Mouse (Mus musculus) liver, embryonic 14.5 days (tissue): ENCODE data around the gene Amer2. TPM values are rescaled to one million over a fixed set of nuclear protein-coding genes. Genes with fewer than 3 reads are reported as not detected.

Experiments used
- ATAC-seq: fragments of 200-750 bp; cut with Nextera tagmentation; 2 replicates; pipeline ENCODE4 v1.8.0; 2017; ENCODE audit warnings: moderate number of reproducible peaks, mild to moderate bottlenecking, moderate library complexity; ENCODE audit not compliant: insufficient read depth
- DNase-seq, 3 experiments: peaks; one replicate each; pipeline ENCODE4 v3.0.0-alpha.2; 2012 to 2013; ENCODE audit warnings: low read depth in 3 of 3, low spot score in 3 of 3
- H3K27ac ChIP-seq: fragments of 300-500 bp; sonication (generic); 2 replicates; pipeline ENCODE4 v1.5.1; 2014; ENCODE audit warnings: moderate library complexity, mild to moderate bottlenecking, control low read depth, inconsistent platforms
- H3K27me3 ChIP-seq: fragments of 300-500 bp; sonication (generic); 2 replicates; pipeline ENCODE4 v1.6.1; 2014; ENCODE audit warnings: mild to moderate bottlenecking, low read length, moderate library complexity; ENCODE audit not compliant: control insufficient read depth, insufficient read depth
- H3K36me3 ChIP-seq: fragments of 300-500 bp; sonication (generic); replicated peaks from 2 replicates; pipeline ENCODE4 v1.6.1; 2014; ENCODE audit warnings: low read depth; ENCODE audit not compliant: control insufficient read depth, insufficient read depth
- H3K4me1 ChIP-seq, 2 experiments: fragments of 200-500 bp in 1 of 2; fragments of 300-500 bp in 1 of 2; sonication (generic) in 1 of 2; replicated peaks; 2 replicates each; pipeline ENCODE4 v1.6.1; 2012 to 2014; ENCODE audit warnings: antibody characterized with exemption in 1 of 2, inconsistent platforms in 1 of 2, low read length in 1 of 2; ENCODE audit not compliant: control insufficient read depth in 2 of 2, insufficient read depth in 2 of 2
- H3K4me2 ChIP-seq: fragments of 300-500 bp; sonication (generic); 2 replicates; pipeline ENCODE4 v1.6.1; 2014; ENCODE audit warnings: low read depth, mild to moderate bottlenecking, control low read depth, moderate library complexity
- H3K4me3 ChIP-seq, 2 experiments: fragments of 200-500 bp in 1 of 2; fragments of 300-500 bp in 1 of 2; sonication (generic) in 1 of 2; 2 replicates each; pipeline ENCODE4 v1.5.1; 2012 to 2014; ENCODE audit warnings: low read depth in 2 of 2, low read length in 2 of 2, mild to moderate bottlenecking in 2 of 2, control low read depth in 1 of 2, inconsistent platforms in 1 of 2, moderate library complexity in 1 of 2; ENCODE audit not compliant: insufficient read depth in 1 of 2
- H3K9ac ChIP-seq: fragments of 300-500 bp; sonication (generic); replicated peaks from 2 replicates; pipeline ENCODE4 v1.6.1; 2014; ENCODE audit warnings: mild to moderate bottlenecking, control low read depth, moderate library complexity
- H3K9me3 ChIP-seq: fragments of 300-500 bp; sonication (generic); 2 replicates; pipeline ENCODE4 v1.6.1; 2016; ENCODE audit warnings: low read length, mixed read lengths; ENCODE audit not compliant: control insufficient read depth
- CTCF ChIP-seq: IDR thresholded peaks from 2 replicates; pipeline ENCODE4 v1.5.1; 2016; ENCODE audit warnings: antibody characterized with exemption, low read depth, control low read depth
- EP300 ChIP-seq: IDR thresholded peaks from 2 replicates; pipeline ENCODE4 v1.6.1; 2016; ENCODE audit warnings: antibody characterized with exemption, low read depth
- WGBS: fragments of 180-500 bp; shearing (Covaris S2); extraction: QIAGEN DNeasy Blood & Tissue Kit; methylation state at CpG from one replicate; pipeline ENCODE4 v1.1.7; 2014; ENCODE audit not compliant: insufficient replicate concordance; 5-methylcytosine and 5-hydroxymethylcytosine counted together
- polyA plus RNA-seq, 2 experiments: library from polyadenylated mRNA; depleted of rRNA in 1 of 2; stranded (reverse) in 1 of 2; unstranded in 1 of 2; fragments of >200 nt; fragmentation: Nextera tagmentation in 1 of 2; extraction: Ambion mirVana in 1 of 2; gene quantifications; 2 replicates each; pipeline versions ENCODE4 v1.2.1 to v1.2.3; 2012 to 2014

The Amer2 gene
- polyA plus RNA-seq, 2 experiments, result 0.15 to 0.17 TPM

DNA sequence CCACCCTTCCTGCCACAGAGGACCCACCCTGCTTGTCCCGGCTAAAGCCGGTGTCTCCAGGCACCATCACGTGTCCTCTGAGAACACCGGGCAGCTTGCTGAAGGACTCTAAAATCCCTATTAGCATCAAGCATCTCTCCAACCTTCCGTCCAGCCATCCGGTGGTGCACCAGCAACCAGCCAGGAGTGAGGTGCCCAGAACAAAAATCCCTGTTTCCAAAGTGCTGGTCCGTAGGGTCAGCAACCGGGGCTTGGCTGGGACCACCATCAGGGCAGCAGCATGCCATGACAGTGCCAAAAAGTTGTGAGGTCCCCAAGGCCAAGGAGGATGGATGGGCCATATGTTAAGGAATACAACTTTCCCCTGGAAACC, 6.9 kb downstream of the Amer2 start:
- TF ChIP-seq EP300 (no peak), CTCF (no peak)

GRCm38 (mm10) chr14:60381671-60382070, 8.6 kb downstream of the Amer2 start:
- H3K36me3 ChIP-seq, result no peaks in the 10 kb centered on the region
- H3K9me3 ChIP-seq, result no peaks in the 10 kb centered on the region
- TF ChIP-seq CTCF (no peak), EP300 (no peak)
- H3K4me2 ChIP-seq, result no peak overlapping the region
- H3K27ac ChIP-seq, result no peak overlapping the region
- H3K9ac ChIP-seq, result no peak overlapping the region
- WGBS, result 65% methylated on average over 4 of the region's 4 CpGs
- H3K4me1 ChIP-seq, result no peaks in the 10 kb centered on the region; a peak in 1 of 4 replicates
- peaks cover 28% of the 10 kb centered on the region for H3K27me3 ChIP-seq
- ATAC-seq (no peak), DNase-seq (no peak)
- H3K4me3 ChIP-seq, result no peak overlapping the region

More for the DNA sequence above, 6.9 kb downstream of the Amer2 start:
- 74% methylated on average over 8 of the region's 8 CpGs for WGBS
- H3K36me3 ChIP-seq, result no peaks in the 10 kb centered on the region
- H3K4me1 ChIP-seq, result no peaks in the 10 kb centered on the region; a peak in 1 of 4 replicates
- peaks cover 32% of the 10 kb centered on the region for H3K27me3 ChIP-seq
- no peaks in the 10 kb centered on the region for H3K9me3 ChIP-seq
- H3K9ac ChIP-seq, result no peak overlapping the region
- no peak overlapping the region for H3K27ac ChIP-seq
- H3K4me3 ChIP-seq, result no peak overlapping the region
- DNase-seq (no peak), ATAC-seq (no peak)
- no peak overlapping the region for H3K4me2 ChIP-seq

- Histone ChIP-seq H3K4me3 (no peak overlapping the region), H3K9ac (no peak overlapping the region), H3K27ac (no peak overlapping the region), H3K4me1 (peaks cover 0 to 3% of the 10 kb centered on the region in 2 experiments; a peak in 1 of 4 replicates), H3K27me3 (peaks cover 11% of the 10 kb centered on the region), H3K36me3 (no peaks in the 10 kb centered on the region), H3K4me2 (no peak overlapping the region), H3K9me3 (no peaks in the 10 kb centered on the region)
- DNase-seq (no peak), ATAC-seq (no peak)
- TF ChIP-seq EP300 (no peak), CTCF (no peak)
- 57% methylated on average over 7 of the region's 7 CpGs for WGBS
These were observed 10.8 kb downstream of the Amer2 start for GRCm38 (mm10) chr14:60383816-60384215.

DNA sequence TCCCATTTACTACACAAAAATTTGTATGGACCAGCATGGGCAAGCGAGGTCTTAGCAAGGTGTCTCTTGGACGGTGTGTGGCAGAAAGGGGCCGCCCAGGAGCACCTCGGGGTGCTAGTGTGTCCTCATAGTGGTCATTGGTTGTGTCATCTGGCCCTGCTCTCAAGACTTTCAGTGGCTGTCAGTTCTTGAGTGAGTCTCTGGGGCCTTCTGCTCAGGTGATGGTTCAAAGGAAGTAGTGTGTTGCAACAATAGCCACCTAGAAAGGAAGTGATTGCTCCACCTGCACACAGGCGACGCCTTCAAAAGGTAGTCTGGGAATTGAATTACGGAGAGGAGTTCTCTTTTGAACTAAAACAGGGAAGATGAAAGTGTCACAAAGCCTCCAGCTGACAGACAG, 11.2 kb downstream of the Amer2 start:
- ATAC-seq, result no peak

GRCm38 (mm10) chr14:60385079-60385643, 12.1 kb downstream of the Amer2 start:
- ATAC-seq (no peak), DNase-seq (no peak)
- H3K27ac ChIP-seq, result no peak overlapping the region
- 44% methylated on average over 6 of the region's 6 CpGs for WGBS
- H3K9me3 ChIP-seq, result no peaks in the 10 kb centered on the region
- peaks cover 0 to 3% of the 10 kb centered on the region in 2 experiments; a peak in 1 of 4 replicates for H3K4me1 ChIP-seq
- H3K36me3 ChIP-seq, result no peaks in the 10 kb centered on the region
- TF ChIP-seq EP300 (no peak), CTCF (no peak)
- no peaks in the 10 kb centered on the region; the same call in 1 of the 2 replicates for H3K27me3 ChIP-seq
- no peak overlapping the region for H3K4me2 ChIP-seq
- H3K9ac ChIP-seq, result no peak overlapping the region
- no peak overlapping the region for H3K4me3 ChIP-seq

More for the DNA sequence above, 11.2 kb downstream of the Amer2 start:
- no peak overlapping the region for H3K4me3 ChIP-seq
- no peak for TF ChIP-seq EP300
- no peak for TF ChIP-seq CTCF
- 59% methylated on average over 7 of the region's 7 CpGs for WGBS
- no peak overlapping the region for H3K4me2 ChIP-seq
- no peak overlapping the region for H3K9ac ChIP-seq
- peaks cover 6% of the 10 kb centered on the region for H3K27me3 ChIP-seq
- no peak for DNase-seq
- no peaks in the 10 kb centered on the region for H3K36me3 ChIP-seq
- H3K9me3 ChIP-seq, result no peaks in the 10 kb centered on the region
- peaks cover 0 to 3% of the 10 kb centered on the region in 2 experiments; a peak in 1 of 4 replicates for H3K4me1 ChIP-seq
- H3K27ac ChIP-seq, result no peak overlapping the region
